Mouse (Mus musculus): Measurements from ENCODE around the gene Itga9.

DNA sequence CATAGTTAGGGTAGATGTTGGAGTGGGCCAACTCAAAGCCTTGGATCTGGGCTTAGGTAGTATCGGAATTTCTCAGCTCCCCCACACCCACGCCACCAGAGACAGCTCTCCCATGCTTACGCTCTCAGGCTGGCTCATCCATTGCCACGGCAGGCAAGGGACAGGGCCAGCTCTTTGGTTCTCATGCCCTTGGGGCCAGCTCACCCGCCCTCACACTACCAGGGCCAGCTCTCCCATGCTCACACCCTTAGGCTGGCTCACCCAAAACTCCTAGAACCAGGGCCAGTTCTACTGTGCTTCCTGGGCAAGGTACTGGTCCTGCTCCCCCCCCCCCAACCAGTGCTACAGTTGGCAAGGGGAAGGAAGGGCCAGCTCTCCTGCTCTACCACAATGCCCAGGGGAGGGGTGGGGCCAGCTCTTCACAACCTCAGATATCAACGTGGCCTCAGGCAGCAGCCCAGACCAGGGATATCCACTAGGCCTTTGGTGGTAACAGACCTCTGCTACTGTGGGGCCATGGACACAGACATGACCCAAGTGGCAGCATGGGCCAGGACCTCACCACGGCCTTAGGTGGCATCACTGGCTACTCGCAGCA lies 69.2 kb downstream of the Itga9 start:
- TF ChIP-seq CTCF (IDR thresholded peaks at IDR 0.05; ENCODE audit: control insufficient read depth, insufficient read depth, insufficient read length) (no peak), MAX (IDR thresholded peaks at IDR 0.05) (no peak), USF1 (IDR thresholded peaks at IDR 0.05; ENCODE audit: low read depth) (no peak), CEBPB (IDR thresholded peaks at IDR 0.05; ENCODE audit: low read depth) (no peak), MYOD1 (IDR thresholded peaks at IDR 0.05; ENCODE audit: control insufficient read depth, insufficient read length, low read depth) (no peak)
